Mouse (Mus musculus) C2C12 (cell line): ENCODE data around the gene Kcnip1.

Experiments used
- CTCF ChIP-seq: IDR thresholded peaks from one replicate; pipeline ENCODE4 v1.5.1; 2011; ENCODE audit not compliant: control insufficient read depth, insufficient read depth, insufficient read length
- MAX ChIP-seq: IDR thresholded peaks from one replicate; pipeline ENCODE4 v1.6.1; 2011; ENCODE audit warnings: mild to moderate bottlenecking, control low read depth
- MYOD1 ChIP-seq: IDR thresholded peaks from one replicate; pipeline ENCODE4 v1.6.1; 2011; ENCODE audit warnings: low read depth; ENCODE audit not compliant: control insufficient read depth, insufficient read length

GRCm38 (mm10) chr11:33980146-33980545 is 12.8 kb downstream of the Kcnip1 start:
- no peak for TF ChIP-seq CTCF
- TF ChIP-seq MYOD1 = no peak
- TF ChIP-seq MAX = no peak
